Mouse (Mus musculus): ENCODE measurements around the gene Zfp790. TPM values are rescaled to one million over a fixed set of nuclear protein-coding genes. Genes with fewer than 3 reads are reported as not detected.
"Not testable (repeated sequence)": the region's sequence is repeated elsewhere in the genome, so short reads cannot be mapped to it uniquely, and the experiment has no call there.

Gene Zfp790
- total RNA-seq, 1 experiment from 2014 or later: 10.2 TPM

DNA sequence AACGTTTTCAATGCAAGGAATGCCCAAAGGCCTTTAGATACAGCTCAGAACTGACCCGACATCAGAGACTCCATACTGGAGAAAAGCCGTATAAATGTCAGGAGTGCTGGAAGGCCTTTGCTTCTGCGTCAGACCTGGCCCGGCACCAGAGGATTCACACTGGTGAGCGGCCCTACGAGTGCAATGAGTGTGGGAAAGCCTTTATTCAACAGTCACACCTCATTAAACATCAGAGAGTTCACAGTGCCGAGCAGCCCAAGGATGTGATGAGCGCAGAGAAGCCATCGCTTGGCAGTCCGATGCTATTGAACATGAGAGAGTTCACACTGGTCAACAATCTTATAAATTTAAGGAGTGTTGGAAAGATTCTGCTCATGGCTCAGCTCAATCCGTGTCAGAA, 13.9 kb downstream of the Zfp790 start:
- ATAC-seq (replicated peaks; ENCODE audit: insufficient number of reproducible peaks, low FRiP score, low TSS enrichment, poor library complexity, severe bottlenecking): no peak

DNA sequence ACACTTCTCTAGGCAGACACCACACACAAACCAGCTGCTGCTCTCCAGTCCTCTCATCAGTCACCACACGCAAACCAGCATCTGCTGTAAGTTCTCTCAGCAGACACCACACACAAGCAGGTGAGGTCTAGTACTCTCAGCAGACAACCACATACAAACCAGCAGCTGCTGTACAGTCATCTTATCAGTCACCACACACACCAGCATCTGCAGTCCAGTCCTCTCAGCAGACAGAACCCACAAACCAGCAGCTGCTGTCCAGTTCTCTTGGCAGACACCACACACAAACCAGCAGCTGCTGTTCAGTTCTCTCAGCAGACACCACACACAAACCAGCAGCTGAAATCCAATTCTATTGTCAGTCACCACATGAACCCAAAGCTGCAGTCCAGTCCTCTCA, 20.9 kb downstream of the Zfp790 start:
- ATAC-seq (replicated peaks; ENCODE audit: insufficient number of reproducible peaks, low FRiP score, low TSS enrichment, poor library complexity, severe bottlenecking): no peak

- no peak for ATAC-seq (replicated peaks; ENCODE audit: insufficient number of reproducible peaks, low FRiP score, low TSS enrichment, poor library complexity, severe bottlenecking)
These were observed 23.3 kb downstream of the Zfp790 start for GRCm38 (mm10) chr7:29839256-29839655.

- ATAC-seq (replicated peaks; ENCODE audit: insufficient number of reproducible peaks, low FRiP score, low TSS enrichment, poor library complexity, severe bottlenecking): no peak
These were observed 26.2 kb downstream of the Zfp790 start for GRCm38 (mm10) chr7:29842105-29842504.

GRCm38 (mm10) chr7:29844616-29845015, 28.7 kb downstream of the Zfp790 start:
- ATAC-seq (replicated peaks; ENCODE audit: insufficient number of reproducible peaks, low FRiP score, low TSS enrichment, poor library complexity, severe bottlenecking): no peak

GRCm38 (mm10) chr7:29852831-29853218, 36.9 kb downstream of the Zfp790 start:
- ATAC-seq (replicated peaks; ENCODE audit: insufficient number of reproducible peaks, low FRiP score, low TSS enrichment, poor library complexity, severe bottlenecking): no peak

GRCm38 (mm10) chr7:29853219-29853842, 37.4 kb downstream of the Zfp790 start, which contains the start of gene Zfp940:
Gene Zfp940 (minus strand): TSS chr7:29853669.
- peak; percentile 91 for ATAC-seq (replicated peaks; ENCODE audit: insufficient number of reproducible peaks, low FRiP score, low TSS enrichment, poor library complexity, severe bottlenecking)

- peak; percentile 99 for ATAC-seq (replicated peaks; ENCODE audit: insufficient number of reproducible peaks, low FRiP score, low TSS enrichment, poor library complexity, severe bottlenecking)
These were observed 43.9 kb downstream of the Zfp790 start, which contains the start of gene Zfp420 for GRCm38 (mm10) chr7:29859532-29860517. Gene Zfp420 (plus strand): TSS chr7:29859979.

- ATAC-seq (replicated peaks; ENCODE audit: insufficient number of reproducible peaks, low FRiP score, low TSS enrichment, poor library complexity, severe bottlenecking): no peak
These were observed 45.7 kb downstream of the Zfp790 start for GRCm38 (mm10) chr7:29861660-29862059.

- no peak for ATAC-seq (replicated peaks; ENCODE audit: insufficient number of reproducible peaks, low FRiP score, low TSS enrichment, poor library complexity, severe bottlenecking)
These were observed 58.3 kb downstream of the Zfp790 start for GRCm38 (mm10) chr7:29874256-29874655.

GRCm38 (mm10) chr7:29877561-29877960, 61.6 kb downstream of the Zfp790 start:
- not testable (repeated sequence) for ATAC-seq (replicated peaks; ENCODE audit: insufficient number of reproducible peaks, low FRiP score, low TSS enrichment, poor library complexity, severe bottlenecking)

GRCm38 (mm10) chr7:29880056-29880455, 64.1 kb downstream of the Zfp790 start:
- no peak for ATAC-seq (replicated peaks; ENCODE audit: insufficient number of reproducible peaks, low FRiP score, low TSS enrichment, poor library complexity, severe bottlenecking)

Other genes with a start within 250 kb of the Zfp790 start
- not detected in 3 replicates for gene Catsperg2, start 89.1 kb upstream of the Zfp790 start, total RNA-seq (2017)
- gene Zfp84, start 47.6 kb upstream of the Zfp790 start, total RNA-seq (2017): 16.1 to 22.3 TPM (median 18.1 TPM) in 3 replicates
- 0.39 TPM in 1 of 3 replicates, not detected in the others for gene Zfp30, start 32.1 kb upstream of the Zfp790 start, total RNA-seq (2017)
- 0.32 to 3.5 TPM (median 1.4 TPM) in 3 replicates for gene Zfp940, start 37.6 kb downstream of the Zfp790 start, total RNA-seq (2017)
- 1.8 to 7.7 TPM (median 4.7 TPM) in 3 replicates for gene Zfp420, start 43.9 kb downstream of the Zfp790 start, total RNA-seq (2017)
- gene Zfp27, start 90.5 kb downstream of the Zfp790 start, total RNA-seq (2017): 4.4 to 8.6 TPM (median 5.5 TPM) in 3 replicates
- gene Zfp383, start 92.1 kb downstream of the Zfp790 start, total RNA-seq (2017): 0.95 to 2.2 TPM in 2 of 3 replicates, not detected in the other
- 2.3 to 8.2 TPM (median 3.1 TPM) in 3 replicates for gene Zfp74, start 138.0 kb downstream of the Zfp790 start, total RNA-seq (2017)
- 25.8 to 32.8 TPM (median 32.4 TPM) in 3 replicates for gene Zfp568, start 167.8 kb downstream of the Zfp790 start, total RNA-seq (2017)
- gene Zfp14, start 235.3 kb downstream of the Zfp790 start, total RNA-seq (2017): 0.85 to 3.6 TPM (median 1.7 TPM) in 3 replicates

Data from monocyte, adult 5-6 weeks (primary cell).